Mouse (Mus musculus) forebrain, embryonic 10.5 days (tissue): ENCODE data around the gene Fscn3. TPM values are rescaled to one million over a fixed set of nuclear protein-coding genes. Genes with fewer than 3 reads are reported as not detected.

Experiments
- DNase-seq: peaks from one replicate; pipeline ENCODE4 v3.0.0-alpha.2; 2017; ENCODE audit warnings: low spot score; ENCODE audit errors: extremely low spot score
- H3K27ac ChIP-seq: fragments of 300-500 bp; sonication (generic); 2 replicates; pipeline ENCODE4 v1.5.1; 2016; ENCODE audit warnings: mild to moderate bottlenecking
- H3K27me3 ChIP-seq: fragments of 300-500 bp; sonication (generic); 2 replicates; pipeline ENCODE4 v1.6.1; 2016; ENCODE audit warnings: mild to moderate bottlenecking; ENCODE audit not compliant: poor library complexity, severe bottlenecking
- H3K36me3 ChIP-seq: fragments of 300-500 bp; sonication (generic); replicated peaks from 2 replicates; pipeline ENCODE4 v1.6.1; 2016; ENCODE audit warnings: mild to moderate bottlenecking, moderate library complexity
- H3K4me1 ChIP-seq: fragments of 300-500 bp; sonication (generic); 2 replicates; pipeline ENCODE4 v1.6.1; 2016
- H3K4me3 ChIP-seq: fragments of 300-500 bp; sonication (generic); 2 replicates; pipeline ENCODE4 v1.5.1; 2016; ENCODE audit warnings: mild to moderate bottlenecking, moderate library complexity
- H3K9me3 ChIP-seq: fragments of 300-500 bp; sonication (generic); 2 replicates; pipeline ENCODE4 v1.6.1; 2016; ENCODE audit warnings: mild to moderate bottlenecking, moderate library complexity
- WGBS: fragments of 180-500 bp; shearing (Covaris S2); methylation state at CpG from one replicate; pipeline ENCODE4 v1.1.7; 2016; 5-methylcytosine and 5-hydroxymethylcytosine counted together
- polyA plus RNA-seq: library from polyadenylated mRNA; unstranded; fragments of >200 nt; fragmentation: Nextera tagmentation; extraction: Ambion mirVana; gene quantifications from 2 replicates; pipeline ENCODE4 v1.2.1, GENCODE M21; 2016

Gene Fscn3
- polyA plus RNA-seq, 1 experiment from 2014 or later = 0.14 TPM

- H3K36me3 ChIP-seq = peaks cover 17% of the 10 kb centered on the region
- H3K9me3 ChIP-seq = no peaks in the 10 kb centered on the region
- no peaks in the 10 kb centered on the region for H3K27me3 ChIP-seq
- H3K4me3 ChIP-seq = peak overlapping the region; percentile 95
- DNase-seq = peak; percentile 99
- WGBS = under 1% methylated on average over 68 of the region's 68 CpGs
- H3K27ac ChIP-seq = peak overlapping the region; percentile 88
- peaks cover 37% of the 10 kb centered on the region for H3K4me1 ChIP-seq
Measured at GRCm38 (mm10) chr6:28479865-28480751, 52.5 kb downstream of the Fscn3 start.

GRCm38 (mm10) chr6:28480752-28481492 lies 53.3 kb downstream of the Fscn3 start:
- H3K27ac ChIP-seq = peak overlapping the region; percentile 88
- H3K36me3 ChIP-seq = peaks cover 24% of the 10 kb centered on the region
- 7% methylated on average over 21 of the region's 21 CpGs for WGBS
- no peak for DNase-seq
- no peaks in the 10 kb centered on the region for H3K9me3 ChIP-seq
- no peaks in the 10 kb centered on the region for H3K27me3 ChIP-seq
- H3K4me1 ChIP-seq = peaks cover 37% of the 10 kb centered on the region
- H3K4me3 ChIP-seq = peak overlapping the region; percentile 95

GRCm38 (mm10) chr6:28482711-28483315 lies 55.2 kb downstream of the Fscn3 start:
- H3K27me3 ChIP-seq = no peaks in the 10 kb centered on the region
- no peaks in the 10 kb centered on the region for H3K9me3 ChIP-seq
- no peak for DNase-seq
- peaks cover 35% of the 10 kb centered on the region for H3K36me3 ChIP-seq
- WGBS = 94% methylated on average over 4 of the region's 4 CpGs
- H3K4me1 ChIP-seq = peaks cover 37% of the 10 kb centered on the region
- no peak overlapping the region for H3K4me3 ChIP-seq
- no peak overlapping the region for H3K27ac ChIP-seq

- no peaks in the 10 kb centered on the region for H3K27me3 ChIP-seq
- peaks cover 26% of the 10 kb centered on the region for H3K4me1 ChIP-seq
- WGBS = 99% methylated on average over 2 of the region's 2 CpGs
- no peaks in the 10 kb centered on the region for H3K9me3 ChIP-seq
- peaks cover 65% of the 10 kb centered on the region for H3K36me3 ChIP-seq
- no peak for DNase-seq
- no peak overlapping the region for H3K27ac ChIP-seq
- H3K4me3 ChIP-seq = no peak overlapping the region
Measured at GRCm38 (mm10) chr6:28486008-28486407, 58.4 kb downstream of the Fscn3 start.

DNA sequence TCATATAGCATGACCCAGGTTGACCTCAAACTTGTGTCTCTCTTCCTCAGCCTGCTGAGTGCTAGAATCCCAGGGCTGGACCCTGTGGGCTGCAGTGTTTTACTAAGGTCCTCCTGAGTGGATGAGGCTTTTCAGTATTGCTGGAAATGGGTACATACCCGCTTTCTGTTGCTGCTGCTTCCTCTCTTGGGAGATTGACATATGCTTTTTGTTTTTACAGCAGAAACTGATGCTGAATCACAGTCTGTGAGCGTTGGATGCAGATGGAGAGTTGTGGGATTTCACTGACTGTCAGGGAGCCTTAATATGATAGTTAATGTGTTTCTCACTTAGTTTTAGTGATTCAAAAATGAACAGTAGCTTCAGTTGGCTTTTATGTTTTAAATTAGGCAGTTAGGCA lies 58.9 kb downstream of the Fscn3 start:
- Histone ChIP-seq H3K36me3 (peaks cover 70% of the 10 kb centered on the region), H3K4me1 (peaks cover 21% of the 10 kb centered on the region), H3K4me3 (no peak overlapping the region), H3K27me3 (no peaks in the 10 kb centered on the region), H3K27ac (no peak overlapping the region), H3K9me3 (no peaks in the 10 kb centered on the region)
- WGBS = 84% methylated on average over 2 of the region's 2 CpGs
- no peak for DNase-seq

DNA sequence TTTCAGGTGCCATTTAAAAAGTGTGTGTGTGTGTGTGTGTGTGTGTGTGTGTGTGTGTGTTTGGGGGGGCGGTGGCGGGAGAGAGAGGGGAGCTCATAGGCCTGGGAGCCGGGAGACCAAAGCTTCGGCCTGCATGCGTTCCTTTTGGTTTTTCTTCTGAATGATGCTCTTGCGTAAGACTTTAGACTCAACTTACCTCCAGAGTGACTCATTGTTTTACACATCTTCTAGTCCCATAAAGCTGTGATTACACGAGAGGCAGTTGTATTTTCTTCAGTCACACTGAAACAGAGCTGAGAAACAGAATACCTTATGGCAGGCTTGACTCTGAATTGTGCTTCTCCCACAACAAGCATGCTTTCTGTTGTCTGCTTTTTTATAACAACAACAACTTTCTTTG lies 59.3 kb downstream of the Fscn3 start:
- Histone ChIP-seq H3K4me3 (no peak overlapping the region), H3K27me3 (no peaks in the 10 kb centered on the region), H3K4me1 (peaks cover 17% of the 10 kb centered on the region), H3K9me3 (no peaks in the 10 kb centered on the region), H3K27ac (no peak overlapping the region), H3K36me3 (peaks cover 70% of the 10 kb centered on the region)
- 90% methylated on average over 7 of the region's 7 CpGs for WGBS
- DNase-seq = no peak

Other genes with a start within 250 kb of the Fscn3 start
- 22.0 and 22.8 TPM in 2 replicates for gene Zfp800, start 29.8 kb upstream of the Fscn3 start, polyA plus RNA-seq
- 269 and 281 TPM in 2 replicates for gene Arf5, start 4.2 kb upstream of the Fscn3 start, polyA plus RNA-seq
- gene Gcc1, start 601 bp downstream of the Fscn3 start, polyA plus RNA-seq = 10.6 and 11.2 TPM in 2 replicates
- gene Pax4, start 21.6 kb downstream of the Fscn3 start, polyA plus RNA-seq = 0.12 TPM in 1 of 2 replicates, not detected in the other
- 110 and 115 TPM in 2 replicates for gene Snd1, start 47.4 kb downstream of the Fscn3 start, polyA plus RNA-seq